In genomic region chr13:74246494-74246893, GRCm38 (mm10) we compare ENCODE assay signal across 13 mouse cellular contexts. TPM values are rescaled to one million over a fixed set of nuclear protein-coding genes. Genes with fewer than 3 reads are reported as not detected.
DNase-seq lines count a peak whose midpoint lies in the region; ATAC-seq and TF ChIP-seq lines count a peak whose summit lies in the region.
"Had no signal": no experiment of that assay in that cellular context is flagged by ENCODE, and none has a peak within 500 bp of the region (broad histone marks: within the 10 kb centered on the region; RNA-seq: fewer than 3 reads in every experiment).

No protein-coding gene starts in this region.

- ATAC-seq in liver, embryonic 11.5 days (replicated peaks; ENCODE audit: low FRiP score), result peak; percentile 86
- no peak for ATAC-seq in forebrain, embryonic 11.5 days (replicated peaks; ENCODE audit: low FRiP score)
- ATAC-seq: intestine, postnatal 0 days had no signal

- H3K4me1 ChIP-seq in heart, embryonic 10.5 days, result peaks cover 7% of the 10 kb centered on the region
- no peaks in the 10 kb centered on the region for H3K4me1 ChIP-seq in MEL (ENCODE audit: control insufficient read depth in 1 of 2, insufficient read depth in 2 of 2, low read length in 2 of 2)
- peaks cover 7% of the 10 kb centered on the region; the same call in 1 of the 2 replicates for H3K4me1 ChIP-seq in liver, embryonic 11.5 days (replicated peaks; ENCODE audit: control insufficient read depth, insufficient read depth, low read length)
- H3K4me1 ChIP-seq in forebrain, embryonic 11.5 days (replicated peaks; ENCODE audit: control insufficient read depth, insufficient read depth, low read length), result no peaks in the 10 kb centered on the region; the same call in 1 of the 2 replicates

- H3K4me3 ChIP-seq in heart, embryonic 10.5 days, result no peak overlapping the region
- H3K4me3 ChIP-seq in MEL (ENCODE audit: control insufficient read depth in 1 of 2, insufficient read depth in 1 of 2, low read depth in 2 of 2, low read length in 2 of 2), result no peak overlapping the region
- no peak overlapping the region for H3K4me3 ChIP-seq in liver, embryonic 11.5 days (ENCODE audit: low read depth, low read length)
- H3K4me3 ChIP-seq in forebrain, embryonic 11.5 days (ENCODE audit: low read depth, low read length), result no peak overlapping the region
- H3K4me3 ChIP-seq: erythroblast, embryonic 14.5 days; hindbrain, embryonic 12.5 days had no signal

- no peak overlapping the region for H3K9ac ChIP-seq in MEL (ENCODE audit: control insufficient read depth, low read depth, low read length, poor library complexity, severe bottlenecking)
- H3K9ac ChIP-seq in liver, embryonic 11.5 days (ENCODE audit: low read depth, low read length), result no peak overlapping the region
- no peak overlapping the region for H3K9ac ChIP-seq in forebrain, embryonic 11.5 days (ENCODE audit: low read length)
- H3K9ac ChIP-seq: hindbrain, embryonic 12.5 days had no signal

- H3K79me2 ChIP-seq in MEL (ENCODE audit: control insufficient read depth, insufficient read depth, low read length, poor library complexity), result no peaks in the 10 kb centered on the region

- H3K27ac ChIP-seq in heart, embryonic 10.5 days, result no peak overlapping the region
- H3K27ac ChIP-seq in MEL (ENCODE audit: control insufficient read depth, low read depth, low read length), result no peak overlapping the region
- H3K27ac ChIP-seq in liver, embryonic 11.5 days (ENCODE audit: low read depth, low read length), result no peak overlapping the region
- H3K27ac ChIP-seq in forebrain, embryonic 11.5 days (ENCODE audit: low read depth, low read length), result no peak overlapping the region
- H3K27ac ChIP-seq: hindbrain, embryonic 12.5 days; left cerebral cortex, adult 2 months had no signal

- TF ChIP-seq POLR2A in MEL (IDR thresholded peaks at IDR 0.05; ENCODE audit: control insufficient read depth in 1 of 2, insufficient read depth in 1 of 2, low read depth in 1 of 2, low read length in 2 of 2, poor library complexity in 1 of 2), result no peak

- TF ChIP-seq EP300 in MEL (IDR thresholded peaks at IDR 0.05; ENCODE audit: low read depth in 1 of 2, low read length in 2 of 2), result no peak

- H3K4me2 ChIP-seq in liver, embryonic 11.5 days, result no peak overlapping the region
- H3K4me2 ChIP-seq in forebrain, embryonic 11.5 days (ENCODE audit: low read depth, low read length, severe bottlenecking), result no peak overlapping the region

- no peaks in the 10 kb centered on the region for H3K36me3 ChIP-seq in heart, embryonic 10.5 days
- H3K36me3 ChIP-seq in MEL (ENCODE audit: control insufficient read depth in 1 of 2, insufficient read depth in 2 of 2, low read length in 2 of 2), result no peaks in the 10 kb centered on the region
- H3K36me3 ChIP-seq in liver, embryonic 11.5 days (ENCODE audit: control insufficient read depth, insufficient read depth, low read length), result no peaks in the 10 kb centered on the region
- H3K36me3 ChIP-seq in forebrain, embryonic 11.5 days (ENCODE audit: control insufficient read depth, insufficient read depth, low read length), result no peaks in the 10 kb centered on the region
- H3K36me3 ChIP-seq: hindbrain, embryonic 12.5 days had no signal

- no peak for TF ChIP-seq CTCF in MEL (IDR thresholded peaks at IDR 0.05 in 2 of 3, conservative IDR thresholded peaks at IDR 0.05 in 1 of 3; ENCODE audit: control insufficient read depth in 1 of 3, insufficient read depth in 1 of 3, low read depth in 2 of 3, low read length in 3 of 3, poor library complexity in 1 of 3, severe bottlenecking in 1 of 3)

- H3K9me3 ChIP-seq in heart, embryonic 10.5 days, result no peaks in the 10 kb centered on the region
- H3K9me3 ChIP-seq in MEL (replicated peaks; ENCODE audit: insufficient read depth, low read length), result no peaks in the 10 kb centered on the region
- no peaks in the 10 kb centered on the region for H3K9me3 ChIP-seq in liver, embryonic 11.5 days (ENCODE audit: control insufficient read depth, low read length)
- H3K9me3 ChIP-seq in forebrain, embryonic 11.5 days (ENCODE audit: control insufficient read depth, low read length), result no peaks in the 10 kb centered on the region
- H3K9me3 ChIP-seq: hindbrain, embryonic 12.5 days had no signal

- TF ChIP-seq RAD21 in MEL (IDR thresholded peaks at IDR 0.05; ENCODE audit: low read depth, low read length), result no peak

- intact Hi-C loops in heart, postnatal 14 days (cut with DNase I), result no loop called here

- no peaks in the 10 kb centered on the region for H3K27me3 ChIP-seq in heart, embryonic 10.5 days (ENCODE audit: insufficient read depth, poor library complexity, severe bottlenecking)
- H3K27me3 ChIP-seq in MEL (ENCODE audit: control insufficient read depth in 1 of 2, insufficient read depth in 2 of 2, low read length in 2 of 2), result peaks cover 0 to 5% of the 10 kb centered on the region in 2 experiments; a peak in 3 of 4 replicates
- H3K27me3 ChIP-seq in liver, embryonic 11.5 days (replicated peaks; ENCODE audit: control insufficient read depth, insufficient read depth, low read length), result no peaks in the 10 kb centered on the region
- H3K27me3 ChIP-seq in forebrain, embryonic 11.5 days (ENCODE audit: control insufficient read depth, insufficient read depth, low read length), result no peaks in the 10 kb centered on the region
- H3K27me3 ChIP-seq: hindbrain, embryonic 12.5 days had no signal

- DNase-seq in heart, postnatal 14 days, result peak; percentile 16 to 25
- no peak for DNase-seq in heart, embryonic 10.5 days (ENCODE audit: low spot score)
- peak; percentile 10 for DNase-seq in MEL (ENCODE audit: low read depth, low spot score)
- DNase-seq in NIH3T3 (ENCODE audit: low read depth), result peak; percentile 50
- DNase-seq in liver, embryonic 11.5 days (ENCODE audit: low spot score), result no peak
- DNase-seq in forebrain, embryonic 11.5 days (ENCODE audit: low spot score), result no peak
- DNase-seq in lung, postnatal 36 days, result no peak
- DNase-seq: midbrain, embryonic 14.5 days; spleen, adult 18-20 months had no signal

TF ChIP-seq in MEL, 35 proteins besides CTCF, POLR2A, EP300 and RAD21:
- TF ChIP-seq E2F4 (IDR thresholded peaks at IDR 0.05; ENCODE audit: borderline replicate concordance, low read depth, low read length) (no peak), TAL1 (IDR thresholded peaks at IDR 0.05; ENCODE audit: low read length) (peak; percentile 21; the same call in 1 of the 2 replicates)

RNA-seq across cellular contexts. Expression of gene Exoc3, which starts 38.0 kb away (rescaled TPM):
- total RNA-seq in heart, postnatal 14 days (2021), result 10 to 100 TPM; 47.8 to 52.9 TPM
- 62.0 and 62.6 TPM in 2 replicates for polyA plus RNA-seq in heart, embryonic 10.5 days (2016; fragmentation: Nextera tagmentation; extraction: Ambion mirVana)
- 23.3 and 24.2 TPM in 2 replicates for total RNA-seq in MEL (2012; rRNA removed)
- polyA plus RNA-seq in MEL (2012; ENCODE audit: insufficient read depth in 1 of 2, insufficient read length in 2 of 2, low read depth in 1 of 2, low replicate concordance in 2 of 2, missing spikeins in 1 of 2), result 100 to 1,000 TPM in 1 of 2 experiments, 10 to 100 TPM in 1; 35.4 to 145 TPM
- 50.2 and 55.9 TPM in 2 replicates for polyA plus RNA-seq in liver, embryonic 11.5 days (2014; fragmentation: Nextera tagmentation; extraction: Ambion mirVana)
- 71.1 and 80.1 TPM in 2 replicates for polyA plus RNA-seq in forebrain, embryonic 11.5 days (2014; fragmentation: Nextera tagmentation; extraction: Ambion mirVana)

RNA-seq across cellular contexts. Expression of gene Ahrr, which starts 45.6 kb away (rescaled TPM):
- total RNA-seq in heart, postnatal 14 days (2021), result under 1 TPM; 0.48 to 0.71 TPM
- 0.30 and 0.90 TPM in 2 replicates for polyA plus RNA-seq in heart, embryonic 10.5 days (2016; fragmentation: Nextera tagmentation; extraction: Ambion mirVana)
- total RNA-seq in MEL (2012; rRNA removed), result not detected in 2 replicates
- under 1 TPM in 1 of 2 experiments, not detected in 1; 0.01 TPM for polyA plus RNA-seq in MEL (2012; ENCODE audit: insufficient read depth in 1 of 2, insufficient read length in 2 of 2, low read depth in 1 of 2, low replicate concordance in 2 of 2, missing spikeins in 1 of 2)
- 0.18 and 0.49 TPM in 2 replicates for polyA plus RNA-seq in liver, embryonic 11.5 days (2014; fragmentation: Nextera tagmentation; extraction: Ambion mirVana)
- polyA plus RNA-seq in forebrain, embryonic 11.5 days (2014; fragmentation: Nextera tagmentation; extraction: Ambion mirVana), result 1.1 and 1.8 TPM in 2 replicates

Comparison
In these comparisons a context has a peak if more than half of its experiments do, and no peak if none do; other contexts are left out.
1. DNase-seq: peak in heart, postnatal 14 days (2 of 2), MEL (single experiment) and NIH3T3 (single experiment); none in heart, embryonic 10.5 days (single experiment), liver, embryonic 11.5 days (single experiment), forebrain, embryonic 11.5 days (single experiment) and lung, postnatal 36 days (single experiment).